Mouse (Mus musculus): Measurements from ENCODE around the gene Heatr6.

DNA sequence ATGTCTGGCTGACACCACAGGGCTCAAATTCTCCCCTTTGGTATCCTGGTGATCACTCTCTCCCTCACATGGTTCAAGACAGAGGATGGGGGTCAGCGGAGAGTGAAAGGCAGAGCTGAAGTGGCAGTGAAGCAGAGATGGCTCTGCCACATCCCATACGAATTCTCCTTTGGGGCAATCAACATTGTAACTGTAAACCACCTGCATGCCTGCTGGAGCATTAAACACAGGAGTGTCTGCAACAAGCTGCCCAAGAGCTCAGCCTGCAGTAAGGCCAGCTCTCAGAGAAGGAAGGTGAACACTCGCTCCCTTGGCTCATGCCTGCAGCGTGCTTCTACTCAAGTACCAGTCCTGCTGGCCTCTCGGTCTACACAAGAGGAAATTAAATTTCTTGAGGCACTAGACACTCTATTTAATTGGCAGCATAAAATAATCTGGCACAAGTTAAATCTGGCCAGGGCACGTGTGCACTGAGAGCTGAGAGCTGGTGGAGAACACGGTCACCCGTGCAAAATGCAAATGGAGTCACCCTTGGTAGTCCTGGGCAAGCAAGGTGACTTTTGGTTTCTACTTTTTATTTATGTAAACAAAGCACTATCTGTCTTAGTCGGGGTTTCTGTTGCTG lies 10.7 kb upstream of the Heatr6 start:
- TF ChIP-seq CTCF (IDR thresholded peaks at IDR 0.05): no peak
- TF ChIP-seq EP300 (IDR thresholded peaks at IDR 0.05; ENCODE audit: insufficient read depth, low read depth, low read length): no peak
